Mouse (Mus musculus) hindbrain, embryonic 12.5 days (tissue): Measurements from ENCODE around the gene Cox11. TPM values are rescaled to one million over a fixed set of nuclear protein-coding genes. Genes with fewer than 3 reads are reported as not detected.

Experiments
- ATAC-seq: fragments of 200-750 bp; cut with Nextera tagmentation; 2 replicates; pipeline ENCODE4 v1.8.0; 2017; ENCODE audit warnings: moderate TSS enrichment; ENCODE audit not compliant: low FRiP score
- H3K27ac ChIP-seq: fragments of 300-500 bp; sonication (generic); 2 replicates; pipeline ENCODE4 v1.5.1; 2016; ENCODE audit warnings: mild to moderate bottlenecking
- H3K27me3 ChIP-seq: fragments of 300-500 bp; sonication (generic); 2 replicates; pipeline ENCODE4 v1.6.1; 2016; ENCODE audit warnings: mild to moderate bottlenecking
- H3K36me3 ChIP-seq: fragments of 300-500 bp; sonication (generic); 2 replicates; pipeline ENCODE4 v1.6.1; 2016; ENCODE audit warnings: mild to moderate bottlenecking
- H3K4me1 ChIP-seq: fragments of 300-500 bp; sonication (generic); 2 replicates; pipeline ENCODE4 v1.6.1; 2016
- H3K4me2 ChIP-seq: fragments of 300-500 bp; sonication (generic); replicated peaks from 2 replicates; pipeline ENCODE4 v1.6.1; 2016; ENCODE audit warnings: mild to moderate bottlenecking
- H3K4me3 ChIP-seq: fragments of 300-500 bp; sonication (generic); 2 replicates; pipeline ENCODE4 v1.5.1; 2016; ENCODE audit warnings: mild to moderate bottlenecking
- H3K9ac ChIP-seq: fragments of 300-500 bp; sonication (generic); 2 replicates; pipeline ENCODE4 v1.6.1; 2016; ENCODE audit warnings: mild to moderate bottlenecking, moderate library complexity
- H3K9me3 ChIP-seq: fragments of 300-500 bp; sonication (generic); replicated peaks from 2 replicates; pipeline ENCODE4 v1.6.1; 2016; ENCODE audit warnings: mild to moderate bottlenecking
- WGBS: fragments of 180-500 bp; shearing (Covaris S2); methylation state at CpG from one replicate; pipeline ENCODE4 v1.1.7; 2016; 5-methylcytosine and 5-hydroxymethylcytosine counted together
- polyA plus RNA-seq: library from polyadenylated mRNA; unstranded; fragments of >200 nt; fragmentation: Nextera tagmentation; extraction: Ambion mirVana; gene quantifications from 2 replicates; pipeline ENCODE4 v1.2.1, GENCODE M21; 2016

Gene Cox11
- polyA plus RNA-seq, 1 experiment from 2014 or later, result 39.2 TPM

- 89% methylated on average over 3 of the region's 3 CpGs for WGBS
- no peak for ATAC-seq
- Histone ChIP-seq H3K4me1 (peaks cover 14% of the 10 kb centered on the region), H3K4me2 (no peak overlapping the region), H3K9ac (no peak overlapping the region), H3K36me3 (no peaks in the 10 kb centered on the region), H3K27me3 (no peaks in the 10 kb centered on the region), H3K4me3 (no peak overlapping the region), H3K27ac (no peak overlapping the region), H3K9me3 (no peaks in the 10 kb centered on the region)
These were observed 3.3 kb upstream of the Cox11 start for GRCm38 (mm10) chr11:90634661-90635060.

DNA sequence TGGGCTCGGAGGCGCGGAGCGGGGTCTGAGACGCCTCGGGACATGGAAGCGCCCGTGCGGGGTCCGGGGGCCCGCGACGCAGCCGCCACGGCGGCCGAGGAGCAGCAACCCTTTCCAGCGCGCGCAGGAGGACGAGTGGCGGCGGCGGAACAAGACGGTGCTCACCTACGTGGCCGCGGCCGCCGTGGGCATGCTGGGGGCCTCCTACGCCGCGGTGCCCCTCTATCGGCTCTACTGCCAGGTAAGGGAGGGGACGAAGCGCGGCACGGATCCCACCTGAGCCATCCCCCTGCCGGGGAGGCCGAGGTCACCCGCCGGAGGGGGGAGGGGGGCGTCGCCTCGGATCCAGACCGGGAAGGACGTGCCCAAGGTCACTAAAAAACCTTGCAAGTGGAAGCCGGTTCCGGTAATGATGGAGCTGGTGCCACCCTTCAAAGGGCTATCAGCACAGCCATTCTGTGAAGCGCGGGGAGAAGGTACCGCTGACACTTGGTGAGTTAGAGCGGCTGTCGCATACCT, 398 bp downstream of the Cox11 start:
- ATAC-seq, result no peak
- peak overlapping the region; percentile 96 for H3K9ac ChIP-seq

DNA sequence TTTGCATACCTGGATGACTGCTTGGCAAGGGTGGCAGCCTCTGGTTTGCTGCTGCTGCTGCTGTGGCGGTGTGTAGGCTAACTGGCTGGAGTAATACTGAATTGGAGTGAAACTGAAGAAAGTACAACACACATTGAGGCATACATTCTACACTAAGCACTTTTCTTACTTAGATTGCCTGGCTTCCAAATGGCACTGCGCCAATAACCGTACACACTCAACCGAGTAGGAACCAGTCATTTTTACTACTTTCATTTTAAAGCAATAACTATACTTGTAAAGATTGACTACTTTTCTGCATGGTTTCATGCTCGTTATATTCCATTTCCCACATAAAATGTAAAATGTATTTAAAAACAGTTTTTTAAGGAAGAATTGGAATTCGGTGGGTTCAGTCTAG, 11.8 kb downstream of the Cox11 start:
- ATAC-seq, result no peak
- H3K4me1 ChIP-seq, result no peaks in the 10 kb centered on the region
- WGBS, result 95% methylated on average over 6 of the region's 6 CpGs
- H3K9me3 ChIP-seq, result no peaks in the 10 kb centered on the region
- H3K27me3 ChIP-seq, result no peaks in the 10 kb centered on the region
- no peak overlapping the region for H3K4me3 ChIP-seq
- no peak overlapping the region for H3K4me2 ChIP-seq
- H3K9ac ChIP-seq, result no peak overlapping the region
- no peak overlapping the region for H3K27ac ChIP-seq
- H3K36me3 ChIP-seq, result peaks cover 34% of the 10 kb centered on the region

More for the DNA sequence above, 398 bp downstream of the Cox11 start:
- H3K9me3 ChIP-seq, result no peaks in the 10 kb centered on the region
- under 1% methylated on average over 40 of the region's 54 CpGs for WGBS
- H3K4me3 ChIP-seq, result peak overlapping the region; percentile 98
- H3K4me1 ChIP-seq, result peaks cover 18% of the 10 kb centered on the region
- H3K36me3 ChIP-seq, result peaks cover 9% of the 10 kb centered on the region
- H3K4me2 ChIP-seq, result peak overlapping the region; percentile 67
- H3K27ac ChIP-seq, result peak overlapping the region; percentile 85
- H3K27me3 ChIP-seq, result no peaks in the 10 kb centered on the region

DNA sequence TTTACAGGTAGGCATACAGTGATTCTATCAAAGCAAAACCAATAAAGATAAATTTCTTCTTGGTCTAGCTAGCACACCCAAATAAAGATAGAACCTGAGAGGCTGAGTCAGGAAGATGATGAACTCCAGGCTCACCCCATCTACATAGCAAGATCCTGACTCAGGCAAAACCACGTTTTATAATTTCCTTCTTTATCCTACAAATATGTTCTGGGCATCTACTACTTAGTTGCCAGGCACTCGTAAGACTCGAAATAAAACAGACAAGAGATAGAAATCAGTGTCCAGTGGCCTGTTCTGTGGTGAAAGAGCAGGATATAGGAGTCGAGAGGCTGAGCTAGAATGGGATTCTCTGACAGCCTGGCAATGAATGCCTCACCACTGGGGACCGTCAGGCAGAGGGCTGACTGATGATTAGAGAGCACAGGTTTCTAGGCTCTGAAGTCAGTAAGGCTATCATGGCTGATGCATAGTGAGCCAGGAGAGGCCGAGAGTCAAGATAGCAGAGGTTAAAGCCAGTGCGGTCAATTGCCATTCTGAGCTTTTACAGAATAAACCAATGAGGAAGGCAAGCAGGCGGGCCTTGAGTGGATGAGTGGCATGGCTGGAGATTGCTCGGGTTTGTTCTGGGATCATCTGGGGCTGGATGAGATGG, 12.4 kb downstream of the Cox11 start:
- no peaks in the 10 kb centered on the region for H3K4me1 ChIP-seq
- no peak overlapping the region for H3K27ac ChIP-seq
- H3K4me3 ChIP-seq, result no peak overlapping the region
- H3K9ac ChIP-seq, result no peak overlapping the region
- no peak for ATAC-seq
- no peak overlapping the region for H3K4me2 ChIP-seq
- no peaks in the 10 kb centered on the region for H3K9me3 ChIP-seq
- H3K36me3 ChIP-seq, result peaks cover 28% of the 10 kb centered on the region
- H3K27me3 ChIP-seq, result no peaks in the 10 kb centered on the region
- 87% methylated on average over 9 of the region's 9 CpGs for WGBS

GRCm38 (mm10) chr11:90652603-90653002, 14.6 kb downstream of the Cox11 start:
- Histone ChIP-seq H3K27ac (no peak overlapping the region), H3K4me2 (no peak overlapping the region), H3K4me1 (no peaks in the 10 kb centered on the region), H3K9me3 (no peaks in the 10 kb centered on the region), H3K4me3 (no peak overlapping the region), H3K36me3 (peaks cover 18% of the 10 kb centered on the region), H3K27me3 (no peaks in the 10 kb centered on the region), H3K9ac (no peak overlapping the region)
- 95% methylated on average over 4 of the region's 4 CpGs for WGBS
- no peak for ATAC-seq

- ATAC-seq, result no peak
- no peak overlapping the region for H3K27ac ChIP-seq
- WGBS, result 91% methylated on average over 12 of the region's 12 CpGs
- H3K9me3 ChIP-seq, result no peaks in the 10 kb centered on the region
- no peak overlapping the region for H3K4me2 ChIP-seq
- H3K4me1 ChIP-seq, result no peaks in the 10 kb centered on the region
- H3K9ac ChIP-seq, result no peak overlapping the region
- H3K27me3 ChIP-seq, result no peaks in the 10 kb centered on the region
- peaks cover 7% of the 10 kb centered on the region; the same call in 1 of the 2 replicates for H3K36me3 ChIP-seq
- no peak overlapping the region for H3K4me3 ChIP-seq
These were observed 19.6 kb downstream of the Cox11 start for GRCm38 (mm10) chr11:90657527-90657926.

- Histone ChIP-seq H3K36me3 (peaks cover 7% of the 10 kb centered on the region; the same call in 1 of the 2 replicates), H3K27ac (no peak overlapping the region), H3K4me1 (peaks cover 22% of the 10 kb centered on the region), H3K4me3 (no peak overlapping the region), H3K4me2 (no peak overlapping the region), H3K27me3 (no peaks in the 10 kb centered on the region), H3K9ac (no peak overlapping the region), H3K9me3 (no peaks in the 10 kb centered on the region)
- ATAC-seq, result no peak
- 85% methylated on average over 4 of the region's 4 CpGs for WGBS
These were observed 22.7 kb downstream of the Cox11 start for GRCm38 (mm10) chr11:90660662-90661061.

DNA sequence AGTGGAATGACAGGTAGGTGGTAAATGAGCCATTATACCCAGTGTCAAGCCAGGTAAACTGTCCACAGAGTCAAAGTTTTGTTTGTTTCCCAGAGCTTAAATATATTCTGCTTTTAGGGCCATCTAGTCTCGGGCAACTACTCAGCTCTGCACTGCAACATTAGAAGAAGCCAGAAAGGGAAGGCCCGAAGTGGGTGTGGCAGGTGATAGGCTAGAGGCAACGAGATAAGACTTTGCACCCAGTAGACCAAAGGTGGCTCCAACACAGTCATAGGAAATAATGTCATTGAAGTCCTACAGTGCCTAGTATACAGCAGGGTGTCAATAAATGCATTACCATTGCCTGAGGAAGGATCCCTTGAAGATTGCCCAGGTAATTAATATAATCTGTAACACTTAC, 25.1 kb downstream of the Cox11 start:
- no peak overlapping the region for H3K9ac ChIP-seq
- 88% methylated on average over 3 of the region's 3 CpGs for WGBS
- no peak for ATAC-seq
- H3K27me3 ChIP-seq, result no peaks in the 10 kb centered on the region
- no peak overlapping the region for H3K4me3 ChIP-seq
- peaks cover 22% of the 10 kb centered on the region for H3K4me1 ChIP-seq
- H3K27ac ChIP-seq, result no peak overlapping the region
- H3K9me3 ChIP-seq, result no peaks in the 10 kb centered on the region
- peaks cover 4% of the 10 kb centered on the region; the same call in 1 of the 2 replicates for H3K36me3 ChIP-seq
- no peak overlapping the region for H3K4me2 ChIP-seq

- Histone ChIP-seq H3K4me3 (no peak overlapping the region), H3K4me1 (peaks cover 22% of the 10 kb centered on the region), H3K9ac (no peak overlapping the region), H3K36me3 (peaks cover 4% of the 10 kb centered on the region; the same call in 1 of the 2 replicates), H3K27ac (peak overlapping the region; percentile 44; the same call in 1 of the 2 replicates), H3K9me3 (no peaks in the 10 kb centered on the region), H3K4me2 (no peak overlapping the region), H3K27me3 (no peaks in the 10 kb centered on the region)
- WGBS, result 30% methylated on average over 5 of the region's 5 CpGs
- ATAC-seq, result no peak
These were observed 25.8 kb downstream of the Cox11 start for GRCm38 (mm10) chr11:90663618-90664297.

DNA sequence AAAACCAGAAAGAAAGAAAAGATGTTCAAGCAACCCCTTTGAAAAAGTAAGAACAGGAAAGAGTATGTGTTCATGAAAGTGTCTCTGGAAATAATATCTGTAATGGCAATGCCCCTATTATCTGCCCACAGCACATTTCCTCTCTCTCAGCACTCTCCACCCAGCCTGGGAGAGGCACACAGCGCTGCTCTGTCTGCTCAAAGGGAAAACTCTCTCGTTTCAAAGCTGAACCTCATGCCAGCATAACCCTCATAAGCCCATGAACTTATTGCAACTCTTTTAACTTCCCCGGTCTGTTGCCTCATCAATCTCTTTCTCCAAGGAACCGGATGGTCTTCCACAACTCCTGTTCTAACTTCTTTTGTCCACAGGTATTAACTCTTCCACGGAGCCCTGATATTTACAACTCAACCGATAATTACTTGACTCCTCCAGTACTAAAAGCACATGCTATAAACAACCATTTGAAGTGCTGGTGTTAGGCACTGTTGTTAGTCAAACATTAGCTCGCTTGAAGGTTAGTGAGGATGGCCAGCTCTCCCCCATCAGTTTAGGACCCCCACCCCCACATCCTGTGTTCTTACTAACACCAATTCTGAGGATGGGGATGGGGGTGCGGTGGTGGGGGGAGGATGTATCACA, 26.5 kb downstream of the Cox11 start:
- H3K9me3 ChIP-seq, result no peaks in the 10 kb centered on the region
- H3K27me3 ChIP-seq, result no peaks in the 10 kb centered on the region
- no peak overlapping the region for H3K4me3 ChIP-seq
- H3K4me2 ChIP-seq, result no peak overlapping the region; the same call in 1 of the 2 replicates
- ATAC-seq, result no peak
- 32% methylated on average over 8 of the region's 8 CpGs for WGBS
- H3K36me3 ChIP-seq, result no peaks in the 10 kb centered on the region
- H3K4me1 ChIP-seq, result peaks cover 22% of the 10 kb centered on the region
- peak overlapping the region; percentile 44; the same call in 1 of the 2 replicates for H3K27ac ChIP-seq
- H3K9ac ChIP-seq, result no peak overlapping the region

GRCm38 (mm10) chr11:90665161-90665560, 27.2 kb downstream of the Cox11 start:
- Histone ChIP-seq H3K4me1 (peaks cover 22% of the 10 kb centered on the region), H3K27ac (peak overlapping the region; percentile 25; the same call in 1 of the 2 replicates), H3K36me3 (no peaks in the 10 kb centered on the region), H3K4me2 (no peak overlapping the region), H3K9ac (no peak overlapping the region), H3K4me3 (no peak overlapping the region), H3K27me3 (no peaks in the 10 kb centered on the region), H3K9me3 (no peaks in the 10 kb centered on the region)
- WGBS, result 22% methylated on average over 6 of the region's 6 CpGs
- no peak for ATAC-seq

- no peak overlapping the region for H3K4me3 ChIP-seq
- no peaks in the 10 kb centered on the region for H3K27me3 ChIP-seq
- no peaks in the 10 kb centered on the region for H3K36me3 ChIP-seq
- H3K9me3 ChIP-seq, result no peaks in the 10 kb centered on the region
- no peak overlapping the region for H3K4me2 ChIP-seq
- peaks cover 22% of the 10 kb centered on the region for H3K4me1 ChIP-seq
- no peak for ATAC-seq
- no peak overlapping the region for H3K9ac ChIP-seq
- no peak overlapping the region for H3K27ac ChIP-seq
- 60% methylated on average over 3 of the region's 3 CpGs for WGBS
These were observed 28.3 kb downstream of the Cox11 start for GRCm38 (mm10) chr11:90666144-90666757.
